Mouse (Mus musculus): Measurements from ENCODE around the gene Slc5a8. TPM values are rescaled to one million over a fixed set of nuclear protein-coding genes. Genes with fewer than 3 reads are reported as not detected.

Slc5a8 gene
- under 1 TPM in 1 of 2 experiments, not detected in 1; 0.07 TPM for total RNA-seq (2021)
- polyA plus RNA-seq (2012; rRNA removed), result 0.03 TPM in 1 of 2 replicates, not detected in the other
- long read RNA-seq, result 0 reads

- DNase-seq, result no peak
Measured at GRCm38 (mm10) chr10:88885632-88886090, at the start of gene Slc5a8. TSS of gene Slc5a8 (plus strand) at chr10:88885992.

GRCm38 (mm10) chr10:88848876-88849476 lies 36.8 kb upstream of the Slc5a8 start:
- DNase-seq, result no peak

- no peak for DNase-seq
Measured at GRCm38 (mm10) chr10:88849976-88850375, 35.8 kb upstream of the Slc5a8 start.

- DNase-seq, result no peak
Measured at GRCm38 (mm10) chr10:88853326-88853725, 32.5 kb upstream of the Slc5a8 start.

GRCm38 (mm10) chr10:88860911-88861310 lies 24.9 kb upstream of the Slc5a8 start:
- DNase-seq, result no peak

- DNase-seq, result no peak
Measured at GRCm38 (mm10) chr10:88861416-88861815, 24.4 kb upstream of the Slc5a8 start.

GRCm38 (mm10) chr10:88862293-88862692 lies 23.5 kb upstream of the Slc5a8 start:
- DNase-seq, result no peak

- DNase-seq, result peak; percentile 23
Measured at GRCm38 (mm10) chr10:88866017-88866416, 19.8 kb upstream of the Slc5a8 start.

- no peak for DNase-seq
Measured at GRCm38 (mm10) chr10:88874870-88875269, 10.9 kb upstream of the Slc5a8 start.

- no peak for DNase-seq
Measured at GRCm38 (mm10) chr10:88877421-88877820, 8.4 kb upstream of the Slc5a8 start.

GRCm38 (mm10) chr10:88883721-88884120 lies 2.1 kb upstream of the Slc5a8 start:
- no peak for DNase-seq

- DNase-seq, result no peak
Measured at GRCm38 (mm10) chr10:88884836-88885235, 956 bp upstream of the Slc5a8 start.

GRCm38 (mm10) chr10:88886114-88886513 lies 322 bp downstream of the Slc5a8 start:
- peak; percentile 4 for DNase-seq

- DNase-seq, result no peak
Measured at GRCm38 (mm10) chr10:88888376-88888775, 2.6 kb downstream of the Slc5a8 start.

GRCm38 (mm10) chr10:88891410-88891809 lies 5.6 kb downstream of the Slc5a8 start:
- no peak for DNase-seq

GRCm38 (mm10) chr10:88892560-88893087 lies 6.8 kb downstream of the Slc5a8 start:
- DNase-seq, result no peak

GRCm38 (mm10) chr10:88897032-88897431 lies 11.2 kb downstream of the Slc5a8 start:
- DNase-seq, result no peak

- DNase-seq, result peak; percentile 84
Measured at GRCm38 (mm10) chr10:88949649-88950296, 64.0 kb downstream of the Slc5a8 start.

GRCm38 (mm10) chr10:88950297-88950653 lies 64.5 kb downstream of the Slc5a8 start:
- no peak for DNase-seq

- no peak for DNase-seq
Measured at GRCm38 (mm10) chr10:88960791-88961190, 75.0 kb downstream of the Slc5a8 start.

GRCm38 (mm10) chr10:88968586-88968985 lies 82.8 kb downstream of the Slc5a8 start:
- DNase-seq, result no peak

GRCm38 (mm10) chr10:88970951-88971725 lies 85.3 kb downstream of the Slc5a8 start:
- DNase-seq, result no peak

- no peak for DNase-seq
Measured at GRCm38 (mm10) chr10:88978932-88979331, 93.1 kb downstream of the Slc5a8 start.
